Mouse (Mus musculus): ENCODE results near the gene Stmn3.

DNA sequence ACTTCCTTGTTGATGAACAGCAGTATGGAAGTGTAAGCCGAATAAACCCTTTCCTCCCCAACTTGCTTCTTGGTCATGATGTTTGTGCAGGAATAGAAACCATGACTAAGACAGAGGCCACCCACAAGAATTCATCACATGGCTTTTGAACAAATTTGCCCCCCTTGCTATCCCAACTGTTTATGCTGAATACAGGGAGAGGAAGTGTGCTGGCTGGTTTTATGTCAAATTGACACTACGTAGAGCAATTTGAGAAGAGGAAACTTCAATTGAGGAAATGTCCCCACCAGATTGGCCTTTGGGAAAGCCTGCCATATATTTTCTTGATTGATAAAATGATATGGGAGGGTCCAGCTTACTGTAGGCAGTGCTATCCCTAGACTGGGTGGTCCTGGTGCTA is 40.5 kb downstream of the Stmn3 start:
- TF ChIP-seq MAX (IDR thresholded peaks at IDR 0.05; ENCODE audit: low read length): no peak
- no peak for TF ChIP-seq CTCF (conservative IDR thresholded peaks at IDR 0.05 in 1 of 2, IDR thresholded peaks at IDR 0.05 in 1 of 2; ENCODE audit: low read depth in 2 of 2, low read length in 2 of 2)
- no peak for TF ChIP-seq JUND (conservative IDR thresholded peaks at IDR 0.05; ENCODE audit: low read depth, low read length)
- no peak for TF ChIP-seq HCFC1 (IDR thresholded peaks at IDR 0.05; ENCODE audit: low read depth, low read length)
- TF ChIP-seq E2F4 (IDR thresholded peaks at IDR 0.05; ENCODE audit: insufficient replicate concordance, low read depth, low read length): no peak

All from CH12.LX (cell line).